Mouse (Mus musculus) hindbrain, embryonic 10.5 days (tissue): ENCODE measurements around the gene Nhej1. TPM values are rescaled to one million over a fixed set of nuclear protein-coding genes. Genes with fewer than 3 reads are reported as not detected.

ENCODE experiments used
- DNase-seq: peaks from one replicate; pipeline ENCODE4 v3.0.0-alpha.2; 2017; ENCODE audit warnings: low spot score
- H3K27ac ChIP-seq: fragments of 300-500 bp; sonication (generic); 2 replicates; pipeline ENCODE4 v1.5.1; 2016; ENCODE audit warnings: mild to moderate bottlenecking, moderate library complexity
- H3K27me3 ChIP-seq: fragments of 300-500 bp; sonication (generic); 2 replicates; pipeline ENCODE4 v1.6.1; 2016; ENCODE audit warnings: mild to moderate bottlenecking; ENCODE audit not compliant: poor library complexity, insufficient read depth, severe bottlenecking
- H3K36me3 ChIP-seq: fragments of 300-500 bp; sonication (generic); 2 replicates; pipeline ENCODE4 v1.6.1; 2016; ENCODE audit warnings: mild to moderate bottlenecking, moderate library complexity
- H3K4me1 ChIP-seq: fragments of 300-500 bp; sonication (generic); replicated peaks from 2 replicates; pipeline ENCODE4 v1.6.1; 2016; ENCODE audit warnings: mild to moderate bottlenecking
- H3K4me3 ChIP-seq: fragments of 300-500 bp; sonication (generic); 2 replicates; pipeline ENCODE4 v1.5.1; 2016; ENCODE audit warnings: mild to moderate bottlenecking, moderate library complexity
- H3K9me3 ChIP-seq: fragments of 300-500 bp; sonication (generic); 2 replicates; pipeline ENCODE4 v1.6.1; 2016; ENCODE audit warnings: mild to moderate bottlenecking, moderate library complexity
- WGBS: fragments of 180-500 bp; shearing (Covaris S2); methylation state at CpG from one replicate; pipeline ENCODE4 v1.1.7; 2016; 5-methylcytosine and 5-hydroxymethylcytosine counted together
- polyA plus RNA-seq: library from polyadenylated mRNA; unstranded; fragments of >200 nt; fragmentation: Nextera tagmentation; extraction: Ambion mirVana; gene quantifications from 2 replicates; pipeline ENCODE4 v1.2.1, GENCODE M21; 2016

The Nhej1 gene
- polyA plus RNA-seq, 1 experiment from 2014 or later = 14.1 TPM

- H3K9me3 ChIP-seq = no peaks in the 10 kb centered on the region
- H3K4me3 ChIP-seq = peak overlapping the region; percentile 77
- H3K27me3 ChIP-seq = no peaks in the 10 kb centered on the region
- H3K36me3 ChIP-seq = peaks cover 60% of the 10 kb centered on the region
- peaks cover 30% of the 10 kb centered on the region for H3K4me1 ChIP-seq
- peak overlapping the region; percentile 95 for H3K27ac ChIP-seq
- WGBS = under 1% methylated on average over 53 of the region's 53 CpGs
- DNase-seq = peak; percentile 57
These were observed 16.6 kb upstream of the Nhej1 start for GRCm38 (mm10) chr1:75141486-75142190.

GRCm38 (mm10) chr1:75140601-75141190 is 15.7 kb upstream of the Nhej1 start:
- H3K27me3 ChIP-seq = no peaks in the 10 kb centered on the region
- peak overlapping the region; percentile 77 for H3K4me3 ChIP-seq
- WGBS = 63% methylated on average over 4 of the region's 4 CpGs
- H3K27ac ChIP-seq = peak overlapping the region; percentile 95
- H3K4me1 ChIP-seq = peaks cover 30% of the 10 kb centered on the region
- H3K9me3 ChIP-seq = no peaks in the 10 kb centered on the region
- DNase-seq = no peak
- peaks cover 60% of the 10 kb centered on the region for H3K36me3 ChIP-seq

GRCm38 (mm10) chr1:75138448-75138847 is 13.4 kb upstream of the Nhej1 start:
- H3K4me3 ChIP-seq = no peak overlapping the region
- H3K9me3 ChIP-seq = no peaks in the 10 kb centered on the region
- H3K27ac ChIP-seq = no peak overlapping the region
- peaks cover 50% of the 10 kb centered on the region for H3K36me3 ChIP-seq
- WGBS = 87% methylated on average over 2 of the region's 2 CpGs
- peaks cover 19% of the 10 kb centered on the region for H3K4me1 ChIP-seq
- no peaks in the 10 kb centered on the region for H3K27me3 ChIP-seq
- no peak for DNase-seq

GRCm38 (mm10) chr1:75136730-75137129 is 11.7 kb upstream of the Nhej1 start:
- Histone ChIP-seq H3K27ac (0 out of 2 replicates have a peak overlapping the region, but pooled peaks have one; percentile 23), H3K36me3 (peaks cover 50% of the 10 kb centered on the region)
- WGBS = 69% methylated on average over 3 of the region's 3 CpGs

GRCm38 (mm10) chr1:75136293-75136692 is 11.3 kb upstream of the Nhej1 start:
- H3K9me3 ChIP-seq = no peaks in the 10 kb centered on the region
- WGBS = 86% methylated on average over 6 of the region's 6 CpGs
- peaks cover 13% of the 10 kb centered on the region for H3K4me1 ChIP-seq
- no peak overlapping the region for H3K4me3 ChIP-seq
- peaks cover 50% of the 10 kb centered on the region for H3K36me3 ChIP-seq
- 0 out of 2 replicates have a peak overlapping the region, but pooled peaks have one; percentile 23 for H3K27ac ChIP-seq
- no peak for DNase-seq
- H3K27me3 ChIP-seq = 0 out of 2 replicates have a peak, but pooled peaks cover 5% of the 10 kb centered on the region

More at GRCm38 (mm10) chr1:75136730-75137129, 11.7 kb upstream of the Nhej1 start:
- H3K27me3 ChIP-seq = 0 out of 2 replicates have a peak, but pooled peaks cover 5% of the 10 kb centered on the region
- no peak for DNase-seq
- no peaks in the 10 kb centered on the region for H3K9me3 ChIP-seq
- peaks cover 17% of the 10 kb centered on the region for H3K4me1 ChIP-seq
- H3K4me3 ChIP-seq = no peak overlapping the region

GRCm38 (mm10) chr1:75133421-75134207 is 8.6 kb upstream of the Nhej1 start, which contains the start of gene Slc23a3:
Slc23a3 (minus strand) TSS chr1:75133890.
- Histone ChIP-seq H3K27me3 (0 out of 2 replicates have a peak, but pooled peaks cover 9% of the 10 kb centered on the region), H3K36me3 (peaks cover 36% of the 10 kb centered on the region), H3K9me3 (no peaks in the 10 kb centered on the region), H3K4me1 (no peaks in the 10 kb centered on the region), H3K4me3 (no peak within 1 kb of the TSS), H3K27ac (no peak within 1 kb of the TSS)
- 69% methylated on average over 12 of the region's 12 CpGs for WGBS
- DNase-seq = no peak

GRCm38 (mm10) chr1:75128641-75129040 is 3.6 kb upstream of the Nhej1 start:
- Histone ChIP-seq H3K4me1 (peaks cover 17% of the 10 kb centered on the region), H3K9me3 (no peaks in the 10 kb centered on the region), H3K4me3 (no peak overlapping the region), H3K27me3 (0 out of 2 replicates have a peak, but pooled peaks cover 9% of the 10 kb centered on the region), H3K27ac (no peak overlapping the region), H3K36me3 (no peaks in the 10 kb centered on the region)
- WGBS = 85% methylated on average over 3 of the region's 3 CpGs
- no peak for DNase-seq

GRCm38 (mm10) chr1:75125418-75125817 is 418 bp upstream of the Nhej1 start:
- Histone ChIP-seq H3K4me1 (peaks cover 17% of the 10 kb centered on the region), H3K27me3 (0 out of 2 replicates have a peak, but pooled peaks cover 4% of the 10 kb centered on the region), H3K9me3 (no peaks in the 10 kb centered on the region), H3K27ac (peak overlapping the region; percentile 95), H3K36me3 (no peaks in the 10 kb centered on the region), H3K4me3 (peak overlapping the region; percentile 66)
- DNase-seq = no peak
- WGBS = 39% methylated on average over 5 of the region's 5 CpGs

- 84% methylated on average over 3 of the region's 3 CpGs for WGBS
- peaks cover 17% of the 10 kb centered on the region for H3K4me1 ChIP-seq
- no peak overlapping the region for H3K27ac ChIP-seq
- H3K4me3 ChIP-seq = no peak overlapping the region
- H3K27me3 ChIP-seq = no peaks in the 10 kb centered on the region
- no peaks in the 10 kb centered on the region for H3K36me3 ChIP-seq
- no peaks in the 10 kb centered on the region for H3K9me3 ChIP-seq
- no peak for DNase-seq
These were observed 2.8 kb downstream of the Nhej1 start for GRCm38 (mm10) chr1:75122211-75122610.

GRCm38 (mm10) chr1:75052091-75052490 is 72.9 kb downstream of the Nhej1 start:
- Histone ChIP-seq H3K27ac (no peak overlapping the region), H3K9me3 (no peaks in the 10 kb centered on the region), H3K4me3 (no peak overlapping the region), H3K36me3 (no peaks in the 10 kb centered on the region), H3K27me3 (no peaks in the 10 kb centered on the region), H3K4me1 (no peaks in the 10 kb centered on the region)
- 37% methylated on average over 4 of the region's 4 CpGs for WGBS
- no peak for DNase-seq

GRCm38 (mm10) chr1:75051428-75051827 is 73.6 kb downstream of the Nhej1 start:
- WGBS = 78% methylated on average over 7 of the region's 7 CpGs
- H3K36me3 ChIP-seq = no peaks in the 10 kb centered on the region
- DNase-seq = no peak
- no peaks in the 10 kb centered on the region for H3K4me1 ChIP-seq
- H3K9me3 ChIP-seq = no peaks in the 10 kb centered on the region
- H3K27me3 ChIP-seq = no peaks in the 10 kb centered on the region
- no peak overlapping the region for H3K27ac ChIP-seq
- no peak overlapping the region for H3K4me3 ChIP-seq

GRCm38 (mm10) chr1:75048571-75048970 is 76.4 kb downstream of the Nhej1 start:
- no peaks in the 10 kb centered on the region for H3K9me3 ChIP-seq

More at GRCm38 (mm10) chr1:75048571-75048970, 76.4 kb downstream of the Nhej1 start:
- no peak overlapping the region for H3K4me3 ChIP-seq
- WGBS = 86% methylated on average over 2 of the region's 2 CpGs
- no peaks in the 10 kb centered on the region for H3K27me3 ChIP-seq
- H3K36me3 ChIP-seq = no peaks in the 10 kb centered on the region
- DNase-seq = no peak
- H3K4me1 ChIP-seq = no peaks in the 10 kb centered on the region
- no peak overlapping the region for H3K27ac ChIP-seq
